Mouse (Mus musculus): ENCODE results near the gene Padi1.

The Padi1 gene

DNA sequence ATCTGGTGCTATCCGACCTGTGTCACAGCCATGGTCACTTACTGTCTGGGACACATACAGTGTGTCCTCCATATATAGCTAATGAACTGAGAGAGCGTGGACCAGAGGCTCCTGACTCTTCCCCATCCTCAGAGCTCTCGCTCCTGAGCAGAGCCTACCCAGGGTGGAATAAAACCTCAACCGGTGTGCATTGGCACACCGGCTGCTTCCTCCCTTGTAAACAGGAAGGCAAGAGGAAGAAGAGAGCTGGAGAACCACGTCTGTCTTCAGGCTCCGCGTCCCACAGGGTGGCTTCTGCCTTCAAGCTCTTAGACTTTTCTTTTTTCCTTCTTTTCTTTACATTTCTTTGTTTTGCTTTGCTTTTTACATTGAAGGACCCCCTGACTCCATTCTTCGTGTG, 62.8 kb downstream of the Padi1 start:
- no peak for DNase-seq (ENCODE audit: low spot score)

- DNase-seq (ENCODE audit: low spot score) = no peak
These were observed 65.1 kb downstream of the Padi1 start for GRCm38 (mm10) chr4:140780507-140780906.

DNA sequence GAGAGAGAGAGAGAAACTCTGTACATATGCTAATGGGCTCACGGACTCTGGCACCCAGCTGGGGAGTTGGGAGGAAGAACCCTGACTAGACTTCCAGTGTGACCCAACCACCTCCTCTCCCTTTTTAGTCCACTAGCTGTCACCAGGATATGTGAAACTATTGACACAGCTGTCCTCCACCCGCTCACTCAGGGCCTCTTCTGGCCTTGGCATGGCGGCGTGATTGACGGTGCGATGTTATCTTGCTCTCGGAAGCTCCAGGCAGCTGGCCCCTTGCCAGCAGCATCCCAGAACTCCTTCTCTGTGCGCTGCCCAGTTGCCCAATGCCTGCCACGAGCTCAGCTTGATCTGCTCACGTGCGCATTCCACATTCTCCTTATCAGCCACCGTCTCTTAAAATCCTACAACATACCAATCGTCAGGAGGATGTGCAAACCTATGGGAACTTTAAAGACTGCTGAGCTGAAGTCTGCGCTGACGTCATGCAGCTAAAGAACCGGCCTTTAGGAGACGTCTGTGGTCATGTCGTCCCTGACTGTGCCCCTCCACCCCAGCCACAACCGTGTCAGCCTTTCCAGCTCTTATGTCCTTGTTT, 65.7 kb downstream of the Padi1 start:
- no peak for DNase-seq (ENCODE audit: low spot score)

DNA sequence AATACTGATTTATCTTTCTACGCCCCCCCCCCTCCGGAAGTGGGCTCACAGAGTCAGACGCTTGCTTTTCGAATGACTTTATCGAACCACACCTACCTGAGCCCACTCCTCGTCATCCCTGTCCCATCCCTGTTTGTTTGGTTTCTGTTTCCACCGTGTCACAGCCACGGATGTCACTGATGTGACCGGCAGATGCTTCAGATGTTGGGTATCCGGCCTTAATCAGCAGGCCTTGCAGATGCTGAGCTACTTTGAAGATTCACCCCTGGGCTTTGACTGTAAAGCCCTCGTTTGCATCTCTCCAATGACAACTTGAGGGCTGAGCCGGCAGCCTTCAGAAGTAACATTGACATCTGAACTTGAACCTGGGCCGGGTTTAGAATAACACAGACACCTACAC, 69.0 kb downstream of the Padi1 start:
- DNase-seq (ENCODE audit: low spot score) = no peak

DNA sequence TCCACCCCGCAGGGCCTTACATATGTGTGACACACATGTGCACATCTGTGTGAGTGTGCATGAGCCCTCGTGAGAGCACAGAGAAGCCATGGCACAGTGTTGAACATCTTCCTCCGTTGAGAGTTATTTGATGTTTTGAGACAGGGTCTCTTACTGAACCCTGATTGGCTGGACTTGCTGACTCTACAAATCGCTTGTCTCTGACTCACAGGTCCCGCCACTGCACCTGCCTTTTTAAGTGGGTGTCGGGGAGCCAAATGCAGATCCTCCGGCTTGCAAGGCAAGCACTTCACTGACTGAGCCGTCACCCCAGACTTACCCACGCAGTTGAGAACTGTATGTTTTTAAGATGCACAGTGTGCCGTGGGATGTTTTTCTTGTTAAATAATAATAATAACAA, 69.7 kb downstream of the Padi1 start:
- DNase-seq (ENCODE audit: low spot score) = no peak

DNA sequence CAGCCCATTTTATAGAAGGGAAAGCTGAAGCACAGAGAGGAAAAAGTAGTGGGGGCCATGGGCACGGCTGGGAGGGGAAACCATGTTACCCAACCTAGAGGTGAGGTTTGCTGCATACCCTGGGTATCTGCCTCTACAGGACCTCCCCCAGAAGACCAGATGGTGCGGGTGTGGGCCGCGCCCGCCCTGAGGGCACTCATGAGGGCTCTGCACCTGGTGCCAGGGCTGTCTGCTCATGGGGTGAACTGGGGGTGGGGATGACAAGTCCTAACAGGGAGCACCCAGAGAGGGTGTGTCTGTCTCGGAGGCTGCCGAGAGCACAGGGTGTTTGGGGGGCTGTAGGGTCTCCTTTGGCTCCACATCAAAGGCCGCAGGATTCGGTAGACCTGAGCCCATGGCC, 70.7 kb downstream of the Padi1 start:
- no peak for DNase-seq (ENCODE audit: low spot score)

DNA sequence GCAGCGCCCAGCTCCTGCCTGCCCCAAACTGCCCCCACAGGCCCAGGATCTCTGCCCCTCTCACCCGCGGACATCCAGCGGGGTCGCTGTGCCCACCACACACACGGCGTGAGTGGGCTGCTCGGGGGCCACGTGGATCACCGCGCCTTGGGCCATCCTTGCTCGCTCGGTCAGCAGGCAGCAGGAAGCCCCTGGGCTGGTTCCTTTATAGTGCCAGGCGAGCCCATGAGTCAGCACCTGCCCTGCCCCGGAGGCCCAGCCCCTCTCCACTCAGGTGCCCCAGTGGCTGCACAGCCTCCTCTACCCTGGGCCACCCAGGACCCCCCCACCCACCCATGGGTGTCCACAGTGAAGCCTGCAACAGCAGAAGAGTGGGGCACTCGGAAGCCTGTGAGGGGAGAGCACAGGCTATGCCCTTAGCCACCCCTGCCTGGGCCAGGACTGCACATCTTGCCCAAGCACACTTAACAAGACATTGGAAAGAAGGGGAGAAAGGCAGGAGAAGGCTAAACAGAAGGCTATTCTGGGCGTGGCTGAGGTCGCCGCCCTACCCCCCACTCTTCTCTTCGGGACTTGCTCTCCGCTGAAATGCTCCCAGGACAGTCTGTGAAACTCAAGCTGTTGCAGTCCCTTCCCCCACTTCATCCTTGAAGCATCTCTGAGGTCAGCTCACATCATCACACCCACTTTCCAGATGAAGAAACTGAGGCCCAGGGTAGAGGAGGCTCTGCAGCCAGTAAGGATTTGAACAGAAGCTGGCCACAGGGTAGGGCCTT, 71.4 kb downstream of the Padi1 start, which contains the start of gene Padi4:
Gene Padi4, minus strand, starts transcription at position 212 of the 776 bp plus-strand sequence.
- no peak for DNase-seq (ENCODE audit: low spot score)

DNA sequence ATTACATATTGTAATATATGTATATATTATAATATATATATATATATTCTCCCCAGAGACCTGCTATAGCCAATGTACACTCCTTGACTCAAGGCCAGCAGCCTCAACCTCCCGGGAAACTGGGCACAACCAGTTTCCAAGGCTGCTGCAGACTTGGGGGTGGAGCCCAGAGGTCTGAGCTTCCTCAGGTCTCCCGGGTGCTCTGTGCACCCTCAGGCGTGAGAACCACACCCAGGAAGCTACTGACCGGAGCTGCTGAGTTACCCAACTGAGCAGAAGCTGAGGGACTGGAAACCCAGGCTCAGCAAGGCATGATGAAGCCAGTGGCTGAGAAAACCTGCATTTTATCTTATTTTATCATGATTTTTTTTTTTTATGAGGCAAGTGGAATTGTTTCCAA, 74.5 kb downstream of the Padi1 start:
- no peak for DNase-seq (ENCODE audit: low spot score)

- DNase-seq (ENCODE audit: low spot score) = no peak
These were observed 75.1 kb downstream of the Padi1 start for GRCm38 (mm10) chr4:140770433-140770832.

DNA sequence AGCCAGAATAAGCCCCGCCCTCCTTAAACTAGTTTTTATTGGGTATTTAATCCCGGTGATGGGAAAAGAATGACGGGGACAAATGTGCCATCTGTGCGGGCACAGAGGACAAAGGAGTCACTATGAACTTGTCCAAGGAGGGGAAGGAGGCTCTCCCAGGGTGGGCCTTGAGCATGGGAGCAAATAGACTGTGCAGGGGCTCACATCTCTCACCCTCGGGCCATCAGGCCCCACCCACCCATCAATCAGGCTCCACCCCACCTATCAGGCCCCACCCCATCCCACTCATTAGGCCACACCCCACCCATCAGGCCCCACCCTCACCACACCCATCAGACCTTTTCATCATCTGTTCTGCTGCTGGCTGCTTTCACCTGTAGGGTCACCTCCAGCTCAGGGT, 76.6 kb downstream of the Padi1 start:
- no peak for DNase-seq (ENCODE audit: low spot score)

- no peak for DNase-seq (ENCODE audit: low spot score)
These were observed 79.6 kb downstream of the Padi1 start for GRCm38 (mm10) chr4:140765936-140766335.

- no peak for DNase-seq (ENCODE audit: low spot score)
These were observed 82.4 kb downstream of the Padi1 start for GRCm38 (mm10) chr4:140763158-140763557.

All from ovary, postnatal 10 days (tissue).